Mouse (Mus musculus): ENCODE results near the gene Lrrc29.

The Lrrc29 gene

DNA sequence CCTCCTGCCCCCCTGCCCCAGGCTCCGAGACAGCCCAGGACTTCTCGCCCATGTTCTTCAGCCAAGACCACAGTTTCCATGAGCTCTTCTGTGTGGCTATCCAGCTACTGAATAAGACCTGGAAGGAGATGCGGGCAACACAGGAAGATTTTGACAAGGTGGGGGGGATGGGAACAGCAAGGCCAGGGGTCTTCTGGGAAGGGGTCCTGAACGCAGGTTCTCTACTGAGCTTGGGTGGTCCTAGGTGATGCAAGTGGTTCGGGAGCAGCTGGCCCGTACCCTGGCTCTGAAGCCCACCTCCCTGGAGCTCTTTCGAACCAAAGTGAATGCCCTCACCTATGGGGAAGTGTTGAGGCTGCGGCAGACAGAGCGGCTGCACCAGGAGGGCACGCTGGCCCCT, 17.6 kb downstream of the Lrrc29 start:
- no peak for DNase-seq

DNA sequence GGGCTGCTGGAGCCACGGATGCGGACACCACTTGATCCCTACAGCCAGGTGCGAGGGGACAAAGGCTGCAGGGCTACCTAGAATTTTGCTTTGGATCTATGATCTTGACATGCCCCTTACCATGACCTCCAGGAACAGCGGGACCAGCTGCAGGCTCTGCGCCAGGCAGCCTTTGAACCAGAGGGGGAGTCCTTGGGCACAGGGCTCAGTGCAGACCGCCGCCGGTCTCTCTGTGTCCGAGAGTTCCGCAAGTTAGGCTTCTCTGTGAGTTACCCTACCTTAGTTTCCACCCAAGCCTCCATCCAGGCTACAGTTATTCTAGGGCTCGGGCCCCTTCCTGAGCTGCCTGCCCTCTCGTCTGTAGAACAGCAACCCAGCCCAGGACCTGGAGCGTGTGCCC, 18.4 kb downstream of the Lrrc29 start:
- DNase-seq, result no peak

DNA sequence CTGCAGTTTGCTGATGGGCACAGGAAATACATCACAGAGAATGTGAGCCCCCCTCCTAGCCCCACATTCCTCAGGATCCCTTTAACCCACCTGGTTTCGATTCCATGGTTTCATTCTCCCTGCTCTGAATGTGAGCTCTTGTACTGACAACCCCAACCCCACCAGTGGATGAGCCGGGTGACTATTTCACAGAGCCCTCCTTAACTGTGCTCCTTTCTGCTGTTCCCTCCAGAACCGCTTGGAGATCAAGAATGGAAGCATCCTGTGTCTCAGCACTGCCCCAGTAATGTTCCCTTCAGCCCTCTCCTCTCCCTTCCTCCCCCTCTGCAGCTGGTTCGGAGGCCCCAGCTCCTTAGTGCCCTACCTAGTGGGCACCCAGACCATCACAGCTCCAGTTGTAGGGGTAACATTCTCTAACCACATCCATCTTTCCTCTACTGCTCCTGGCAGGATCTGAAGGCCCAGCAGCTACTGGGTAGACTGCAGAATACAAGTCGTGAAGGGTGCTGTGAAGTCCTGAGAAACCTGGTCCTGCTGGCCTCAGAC, 19.9 kb downstream of the Lrrc29 start:
- DNase-seq, result no peak

DNA sequence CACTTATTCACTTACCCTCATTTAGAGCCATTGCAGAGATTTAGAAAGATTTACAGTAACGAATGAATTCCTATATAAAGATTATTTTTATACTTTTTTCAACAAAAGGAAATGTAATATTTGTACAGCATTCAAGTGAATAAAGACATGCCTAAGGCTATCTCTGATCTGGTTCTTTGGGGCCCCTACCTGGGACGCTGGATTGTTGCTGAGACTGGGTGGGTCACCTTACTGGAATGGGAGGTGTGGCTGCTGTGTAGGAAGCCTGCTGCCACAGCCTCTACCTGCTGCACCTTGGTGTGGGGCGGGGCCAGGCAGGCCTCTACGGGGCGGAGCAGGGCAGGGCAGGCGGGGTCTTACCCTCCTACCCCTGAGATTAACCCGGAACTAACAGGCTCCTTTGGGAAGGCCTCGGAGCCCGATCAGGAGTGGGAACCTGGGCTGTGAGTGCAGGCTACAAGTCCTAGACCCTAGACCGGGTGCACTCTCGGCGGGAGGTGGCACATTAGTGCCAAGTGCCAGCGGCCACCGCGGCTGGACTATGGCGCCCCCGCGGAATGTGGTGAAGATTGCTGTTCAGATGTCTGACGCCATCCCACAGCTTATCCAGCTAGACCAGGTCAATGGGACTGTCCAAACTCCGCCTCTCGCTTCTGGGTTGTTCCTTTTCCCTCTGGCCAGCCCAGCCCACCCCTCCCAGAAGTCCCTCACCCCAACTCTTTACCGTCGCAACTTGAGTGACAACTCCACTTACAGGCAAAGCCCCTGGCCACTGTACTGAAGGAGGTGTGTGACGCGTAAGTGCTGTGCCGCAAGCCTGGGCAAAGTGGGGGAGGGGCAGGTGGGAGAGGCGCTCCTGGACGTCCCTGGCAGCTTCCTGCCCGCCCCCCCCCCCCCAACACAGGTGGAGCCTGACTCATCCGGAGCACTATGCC, 20.6 kb downstream of the Lrrc29 start, which contains the start of gene Elmo3:
Elmo3 (plus strand) TSS at position 391 of the 935 bp plus-strand sequence.
- peak in 1 of 2 experiments; percentile 28 for DNase-seq

DNA sequence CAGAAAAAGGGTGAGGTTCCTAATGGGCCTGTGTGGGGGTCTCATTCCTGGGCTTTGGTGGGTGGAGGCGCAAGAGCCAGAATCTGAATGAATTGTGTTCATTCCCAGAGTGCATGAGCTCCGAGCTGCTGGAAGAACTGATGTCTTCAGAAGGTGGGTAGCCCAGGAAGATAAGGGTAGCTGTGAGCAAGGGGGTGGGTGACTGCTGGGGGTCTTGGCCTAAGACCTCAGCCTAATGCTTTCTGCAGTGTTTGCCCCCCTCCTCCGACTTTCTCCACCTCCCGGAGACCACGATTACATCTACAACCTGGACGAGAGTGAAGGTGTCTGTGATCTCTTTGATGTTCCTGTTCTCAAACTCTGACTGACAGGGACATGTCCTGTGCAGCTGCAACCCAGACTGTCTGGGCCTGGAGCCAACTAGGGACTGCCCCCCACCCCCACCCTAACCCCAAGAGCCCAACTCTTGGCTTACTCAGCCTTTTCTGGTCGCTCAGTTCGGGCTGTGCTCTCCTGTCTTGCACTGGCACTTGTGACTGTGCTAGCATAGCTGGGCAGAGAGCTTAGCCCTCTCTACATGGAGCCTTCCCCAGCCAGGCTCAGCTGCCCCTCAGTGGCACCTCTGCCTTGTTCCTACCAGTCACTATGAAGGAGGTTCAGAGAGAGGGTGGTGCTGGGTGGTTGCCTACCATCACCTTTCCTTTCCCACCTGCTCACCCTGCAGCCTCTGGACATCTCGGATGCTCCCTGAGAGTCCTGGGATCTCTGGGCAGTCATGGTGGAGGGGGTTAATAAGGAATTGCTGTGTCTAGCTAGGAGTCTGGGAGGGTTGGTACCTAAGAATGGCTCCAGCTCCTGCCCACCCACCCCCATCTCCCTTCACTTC, 21.5 kb downstream of the Lrrc29 start:
- DNase-seq, result no peak

DNA sequence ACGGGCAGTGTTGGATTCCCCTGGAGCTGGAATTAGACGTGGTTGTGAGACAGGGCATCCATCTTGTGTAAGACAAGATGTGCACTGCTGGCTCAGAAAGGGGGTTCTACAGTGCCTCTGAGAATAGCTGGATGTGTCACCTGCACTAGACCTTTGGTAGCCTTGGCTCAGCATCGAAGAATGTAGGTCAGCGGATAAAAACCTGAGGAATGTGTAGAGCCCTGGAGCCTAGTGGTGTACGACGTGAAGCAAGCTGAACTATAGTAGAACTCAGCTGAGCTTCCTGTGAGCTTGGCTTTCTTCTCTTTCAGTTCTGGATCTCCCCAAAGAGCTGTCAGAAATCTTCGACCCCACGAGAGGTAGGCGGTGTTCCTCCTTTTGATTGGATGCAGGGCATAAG, 22.2 kb downstream of the Lrrc29 start:
- no peak for DNase-seq

DNA sequence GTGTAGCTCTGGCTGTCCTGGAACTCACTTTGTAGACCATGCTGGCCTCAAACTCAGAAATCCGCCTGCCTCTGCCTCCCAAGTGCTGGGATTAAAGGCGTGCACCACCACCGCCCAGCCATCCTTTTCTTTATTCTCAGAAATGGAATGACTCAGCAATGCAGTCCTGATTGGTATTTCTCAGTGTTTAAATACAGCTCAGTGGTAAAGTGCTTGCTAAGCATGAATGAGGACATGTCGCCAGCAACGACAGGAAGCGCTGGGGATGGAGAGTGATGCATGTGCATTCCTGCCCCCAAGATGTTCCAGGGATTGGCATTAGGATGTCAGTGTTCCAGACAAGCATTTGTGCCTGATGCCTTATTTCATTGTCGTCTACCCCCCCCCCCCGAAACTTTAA, 22.7 kb downstream of the Lrrc29 start:
- DNase-seq, result no peak

DNA sequence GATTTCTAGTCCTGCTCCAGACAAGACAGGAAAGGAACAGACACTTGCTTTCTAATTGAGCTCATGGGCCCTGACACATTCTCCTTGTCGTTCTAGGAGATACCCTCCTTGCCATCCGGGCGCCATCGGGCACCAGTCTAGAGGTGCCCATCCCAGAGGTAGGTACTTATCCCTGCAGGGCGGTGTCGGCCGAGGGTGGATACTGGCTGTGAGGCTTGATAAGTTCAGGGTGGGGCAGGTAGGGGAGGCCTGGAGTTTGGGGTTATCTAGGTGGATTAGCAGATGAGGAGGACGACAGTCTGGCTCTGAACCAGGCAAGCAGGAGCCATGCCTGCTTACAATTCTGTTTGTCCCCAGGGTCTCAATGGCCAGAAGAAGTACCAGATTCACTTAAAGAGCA, 26.1 kb downstream of the Lrrc29 start:
- no peak for DNase-seq

DNA sequence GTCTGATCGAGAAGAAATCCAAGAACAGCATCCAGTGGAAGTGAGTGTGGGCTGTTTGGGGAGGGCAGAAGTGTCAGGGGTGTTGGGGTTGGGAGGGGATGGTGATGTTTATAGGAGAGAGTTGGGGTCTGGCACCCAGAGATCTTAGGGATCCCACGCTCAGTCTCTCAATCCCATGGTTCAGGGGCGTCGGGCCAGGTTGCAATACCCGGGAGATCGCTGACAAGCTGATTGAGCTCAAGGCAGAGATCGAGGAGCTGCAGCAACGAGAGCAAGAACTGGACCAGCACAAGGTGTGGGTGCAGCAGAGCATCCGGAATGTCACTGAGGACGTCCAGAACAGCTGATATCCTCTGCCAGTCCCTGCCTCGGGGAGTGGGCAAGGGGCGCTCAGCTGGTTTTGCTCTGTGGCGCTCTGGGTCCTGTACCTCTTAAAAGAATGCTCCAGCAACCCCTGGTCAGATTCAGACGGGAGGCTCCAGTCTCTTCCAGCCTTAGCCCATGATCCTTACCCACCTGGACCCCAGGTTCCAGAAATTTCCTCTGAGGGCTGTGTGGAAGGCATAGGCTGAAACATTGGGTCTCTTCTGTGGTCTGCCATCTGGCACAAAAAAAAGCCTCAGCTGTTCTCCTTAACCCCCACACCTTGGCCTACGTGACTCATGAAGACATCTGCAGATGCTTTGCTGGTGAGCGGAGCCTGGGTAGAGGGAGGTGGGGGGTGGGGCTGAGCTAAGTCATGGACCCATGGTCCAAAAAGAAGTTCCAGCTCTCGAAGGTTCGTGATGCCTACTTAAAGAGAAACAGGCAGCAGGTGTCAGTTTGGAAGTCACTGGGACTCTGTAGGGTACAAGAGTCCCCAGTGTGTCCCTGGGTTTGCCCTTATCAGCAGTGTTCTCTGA, 27.5 kb downstream of the Lrrc29 start:
- no peak for DNase-seq

DNA sequence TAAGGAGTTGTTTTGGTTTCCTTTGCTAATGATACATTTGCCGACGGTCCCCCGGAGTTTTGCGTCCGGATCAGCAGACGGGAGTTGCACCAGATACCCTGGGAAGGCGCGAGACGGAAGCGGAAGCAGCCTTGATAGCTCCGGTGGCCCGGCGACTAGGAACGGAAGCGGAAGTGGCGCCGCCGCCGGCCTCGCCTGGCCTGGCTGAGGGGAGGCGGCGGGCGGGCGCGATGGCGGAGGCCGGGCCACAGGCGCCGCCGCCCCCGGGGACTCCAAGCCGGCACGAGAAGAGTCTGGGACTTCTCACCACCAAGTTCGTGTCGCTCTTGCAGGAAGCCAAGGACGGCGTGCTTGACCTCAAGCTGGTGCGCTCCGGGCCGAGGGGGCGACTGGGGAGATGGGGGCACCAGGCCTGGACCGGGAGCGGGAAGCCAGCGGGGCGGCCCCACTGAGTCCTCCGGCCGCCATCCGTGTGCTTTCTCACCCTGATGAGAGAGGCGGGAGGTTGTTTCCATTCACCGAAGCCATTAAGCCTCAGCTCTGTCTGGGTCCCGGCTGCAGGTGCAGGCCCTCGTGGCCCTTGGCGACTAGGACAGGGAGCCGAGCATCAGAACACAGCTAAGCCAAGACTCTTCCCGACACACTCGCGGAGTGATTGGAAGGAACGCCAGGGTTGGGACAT, 28.4 kb downstream of the Lrrc29 start, which contains the start of gene E2f4:
E2f4 (plus strand) TSS at position 153 of the 682 bp plus-strand sequence.
- peak; percentile 82 to 86 for DNase-seq

DNA sequence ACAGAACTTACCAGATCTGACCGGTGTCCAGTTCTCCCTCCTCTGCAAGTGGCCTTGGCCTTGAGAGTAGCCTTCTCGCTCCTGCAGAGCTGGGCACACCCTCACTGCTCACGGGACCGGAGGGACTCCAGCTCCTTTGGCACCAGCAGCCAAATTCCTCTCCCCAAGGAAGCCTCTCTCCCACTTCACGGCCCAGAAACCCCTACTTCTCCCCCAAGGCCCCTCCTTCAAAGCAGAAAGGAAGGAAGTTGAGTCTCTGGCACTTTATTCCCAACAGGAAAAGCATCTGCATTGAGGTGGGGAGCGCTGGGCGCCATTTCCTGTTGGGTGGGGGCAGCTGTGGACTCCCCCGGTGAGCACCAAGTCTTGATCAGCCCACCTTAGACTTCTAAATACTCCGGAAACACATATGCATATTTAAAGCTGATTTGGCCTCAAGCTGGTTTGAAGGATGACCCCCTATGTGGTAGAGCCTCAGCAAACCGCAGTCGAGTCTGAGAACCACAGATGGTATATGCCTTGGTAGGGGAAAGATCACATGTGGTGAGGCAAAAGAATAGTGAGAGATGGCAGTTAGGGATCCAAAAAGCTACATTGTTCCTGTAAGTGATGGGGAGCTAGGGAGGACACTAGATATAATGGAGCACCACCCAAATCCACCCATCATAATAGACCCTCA, 30.0 kb downstream of the Lrrc29 start, which contains the start of gene Exoc3l:
Exoc3l (minus strand) TSS at position 207 of the 679 bp plus-strand sequence.
- DNase-seq, result no peak

DNA sequence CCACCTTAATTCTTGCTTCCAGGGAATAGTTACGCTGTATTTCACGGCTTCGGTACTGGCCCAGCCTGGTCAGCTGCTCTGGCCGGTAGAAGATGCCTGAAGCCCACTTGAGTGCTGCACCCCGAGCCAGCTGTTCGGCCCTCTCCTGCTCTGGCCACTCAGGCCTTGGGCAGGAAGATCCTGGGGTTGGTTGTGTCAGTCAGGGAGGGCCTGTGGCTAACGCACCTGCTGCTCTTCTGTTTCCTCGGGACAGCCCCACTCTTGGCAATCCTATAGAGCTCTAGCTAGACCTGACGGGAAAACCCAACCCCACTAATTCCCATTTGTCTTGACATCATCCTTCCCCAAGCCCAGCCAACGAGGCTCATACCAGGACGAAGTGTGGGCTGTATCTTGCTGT, 30.8 kb downstream of the Lrrc29 start:
- DNase-seq, result no peak

DNA sequence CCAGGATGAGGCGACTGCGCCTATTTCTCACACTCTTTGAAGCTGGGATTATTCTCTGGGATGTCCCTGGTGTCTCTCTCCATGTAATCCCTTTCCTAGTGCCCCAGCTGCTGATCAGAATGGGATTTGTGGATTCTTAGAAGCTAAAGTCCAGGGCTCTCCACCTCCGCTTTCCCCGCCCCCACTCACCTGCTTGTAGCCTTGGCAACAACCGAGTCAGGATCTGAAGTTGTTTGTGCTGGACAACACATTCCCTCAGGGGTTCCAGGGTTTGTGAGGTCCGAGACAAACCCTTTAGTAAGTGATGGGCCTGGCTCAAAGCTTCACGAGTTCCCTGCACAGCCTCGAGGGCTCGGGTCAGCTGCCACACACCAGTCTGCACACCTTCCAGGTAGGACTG, 31.3 kb downstream of the Lrrc29 start:
- DNase-seq, result no peak

DNA sequence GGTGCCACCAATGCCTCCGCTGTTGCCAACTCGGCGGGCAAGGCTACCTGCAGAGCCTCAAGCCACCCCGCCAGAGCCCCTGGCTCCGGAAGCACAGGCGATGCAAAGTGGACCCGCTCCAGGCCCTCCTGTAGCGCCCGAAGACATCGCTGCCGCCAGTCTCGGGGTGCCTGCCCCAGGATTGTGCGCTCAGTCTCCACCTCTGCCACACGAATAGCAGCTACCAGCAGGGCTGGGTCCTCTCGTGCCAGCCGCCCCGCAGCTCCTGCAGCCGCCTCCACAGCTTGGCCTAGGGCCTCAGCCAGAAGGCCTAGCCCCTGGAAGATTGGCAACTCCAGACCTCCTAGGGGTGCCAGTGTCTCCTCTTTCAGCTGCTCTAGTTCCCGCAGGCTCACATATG, 32.7 kb downstream of the Lrrc29 start:
- DNase-seq, result peak in 1 of 2 experiments; percentile 5

DNA sequence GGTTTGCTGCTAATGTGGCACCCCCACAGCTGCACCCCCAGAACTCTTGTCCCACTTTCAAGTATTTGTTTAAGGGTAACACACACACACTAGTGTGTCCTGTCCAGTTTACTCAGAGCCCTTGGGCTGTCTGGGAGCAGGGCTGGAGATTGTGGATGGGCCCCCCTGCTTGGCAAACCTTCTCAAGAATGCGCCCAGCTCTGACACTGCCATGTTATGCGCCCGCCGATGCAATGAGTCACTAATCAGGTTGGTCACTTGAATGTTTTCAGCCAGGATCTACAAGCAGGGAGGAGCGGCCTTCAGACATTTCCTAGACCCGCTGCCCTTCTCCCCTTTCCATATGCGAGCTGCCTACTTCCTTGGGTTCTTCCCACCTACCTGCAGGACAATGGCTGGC, 33.6 kb downstream of the Lrrc29 start:
- no peak for DNase-seq

DNA sequence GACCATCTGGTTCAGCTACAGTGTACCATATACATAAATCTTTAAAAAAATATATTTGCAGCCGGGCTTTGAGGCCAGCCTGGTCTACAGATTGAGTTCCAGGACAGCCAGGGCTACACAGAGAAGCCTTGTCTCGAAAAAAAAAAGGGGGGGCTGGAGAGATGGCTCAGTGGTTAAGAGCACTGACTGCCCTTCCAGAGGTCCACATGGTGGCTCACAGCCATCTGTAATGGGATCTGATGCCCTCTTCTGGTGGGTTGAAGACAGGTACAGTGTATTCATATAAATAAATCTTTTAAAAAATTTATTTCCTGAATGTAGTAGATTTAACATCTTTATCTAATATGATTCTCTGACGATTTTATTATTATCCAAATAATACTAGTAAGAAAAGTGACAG, 34.3 kb downstream of the Lrrc29 start:
- peak in 1 of 2 experiments; percentile 4 for DNase-seq

DNA sequence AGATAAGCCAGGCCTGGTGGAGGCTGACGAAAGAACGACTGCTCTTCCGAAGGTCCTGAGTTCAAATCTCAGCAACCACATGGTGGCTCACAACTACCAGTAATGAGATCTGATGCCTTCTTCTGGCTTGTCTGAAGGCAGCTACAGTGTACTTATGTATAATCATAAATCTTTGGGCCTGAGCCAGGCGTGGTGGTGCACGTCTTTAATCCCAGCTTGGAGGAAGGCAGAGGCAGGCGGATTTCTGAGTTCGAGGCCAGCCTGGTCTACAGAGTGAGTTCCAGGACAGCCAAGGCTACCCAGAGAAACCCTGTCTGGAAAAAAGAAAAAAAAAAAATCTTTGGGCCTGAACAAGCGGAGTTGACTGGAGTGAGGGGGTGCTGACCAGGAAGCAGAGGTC, 34.7 kb downstream of the Lrrc29 start:
- peak in 1 of 2 experiments; percentile 4 for DNase-seq

DNA sequence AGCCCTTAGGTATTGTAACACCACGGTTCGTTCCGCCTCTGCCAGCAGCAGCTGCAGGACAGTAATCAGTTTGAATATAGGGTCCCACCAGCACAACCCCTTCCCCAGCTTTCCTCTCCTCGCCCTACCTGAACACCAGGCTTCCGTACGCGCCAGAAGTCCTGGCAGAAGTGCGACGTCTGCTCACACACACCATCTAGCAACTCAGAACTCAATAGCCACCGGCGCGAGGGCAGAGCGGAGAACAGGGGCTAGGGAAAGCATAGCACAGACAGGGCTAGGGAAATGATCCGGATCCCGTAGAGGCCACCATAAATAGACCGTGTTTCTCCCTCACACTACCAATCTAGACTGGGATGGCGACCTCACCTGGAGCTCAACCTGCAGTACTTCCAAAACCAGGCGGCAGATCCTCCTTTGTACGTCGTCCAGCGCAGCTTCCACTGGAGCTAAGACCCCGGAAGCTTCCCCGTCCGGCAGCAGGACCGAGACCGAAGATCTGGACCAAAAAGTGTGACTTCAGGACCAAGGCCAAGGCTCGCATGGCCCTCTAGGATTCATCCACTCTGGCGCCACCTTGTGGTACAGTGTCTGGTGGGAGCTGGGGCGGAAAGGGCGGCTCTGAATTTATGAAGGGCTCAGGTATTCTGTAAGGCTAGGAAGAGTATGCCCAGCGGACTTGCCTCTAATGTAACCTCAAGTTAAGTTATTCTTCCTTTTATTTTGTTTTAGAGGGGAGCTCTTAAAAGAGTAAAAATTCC, 35.3 kb downstream of the Lrrc29 start:
- peak; percentile 72 to 92 for DNase-seq

DNA sequence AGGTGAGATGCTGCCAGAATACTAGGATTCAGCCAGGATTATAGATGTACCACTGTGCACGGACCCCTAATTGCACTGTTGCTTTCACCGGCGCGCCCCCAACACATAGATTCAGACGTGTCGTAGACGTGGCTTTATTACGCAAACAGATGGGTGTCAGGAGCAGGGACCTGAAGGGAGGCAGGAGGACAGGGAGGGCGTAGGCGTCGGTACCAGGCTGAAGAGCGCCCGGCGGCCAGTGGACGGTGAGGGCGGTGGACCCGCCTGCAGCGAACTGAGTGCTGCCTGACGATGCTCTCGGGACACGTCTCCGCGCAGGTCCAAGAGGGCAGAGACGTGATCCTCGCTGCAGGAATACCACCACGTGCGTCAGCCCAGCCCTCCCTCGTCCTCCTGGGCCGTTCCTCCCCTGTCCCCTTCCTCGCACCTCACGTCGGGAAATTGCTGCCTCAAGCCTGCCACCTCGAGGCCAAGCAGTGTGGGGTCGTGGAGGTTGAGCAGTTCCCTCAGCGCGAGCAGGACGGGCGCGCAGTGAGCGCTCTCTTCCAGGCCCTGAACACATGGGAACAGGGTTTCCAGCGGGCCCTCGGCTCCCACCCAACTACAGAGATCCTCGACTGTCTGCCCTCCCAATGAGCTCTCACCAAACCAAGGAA, 36.1 kb downstream of the Lrrc29 start, which contains the start of gene 4931428F04Rik:
4931428F04Rik (minus strand) TSS at position 60 of the 656 bp plus-strand sequence.
- peak in 1 of 2 experiments; percentile 29 for DNase-seq

Measured in spleen, adult 18-20 months (tissue).